Mouse (Mus musculus) liver, embryonic 14.5 days (tissue): ENCODE measurements around the gene Dnajc8. TPM values are rescaled to one million over a fixed set of nuclear protein-coding genes. Genes with fewer than 3 reads are reported as not detected.
A peak's percentile ranks its signal among the peaks of the same experiment; 100 is the strongest.

Source experiments
- ATAC-seq: fragments of 200-750 bp; cut with Nextera tagmentation; 2 replicates; pipeline ENCODE4 v1.8.0; 2017; ENCODE audit warnings: moderate number of reproducible peaks, mild to moderate bottlenecking, moderate library complexity; ENCODE audit not compliant: insufficient read depth
- DNase-seq, 3 experiments: peaks; one replicate each; pipeline ENCODE4 v3.0.0-alpha.2; 2012 to 2013; ENCODE audit warnings: low read depth in 3 of 3, low spot score in 3 of 3
- H3K27ac ChIP-seq: fragments of 300-500 bp; sonication (generic); 2 replicates; pipeline ENCODE4 v1.5.1; 2014; ENCODE audit warnings: moderate library complexity, mild to moderate bottlenecking, control low read depth, inconsistent platforms
- H3K27me3 ChIP-seq: fragments of 300-500 bp; sonication (generic); 2 replicates; pipeline ENCODE4 v1.6.1; 2014; ENCODE audit warnings: mild to moderate bottlenecking, low read length, moderate library complexity; ENCODE audit not compliant: control insufficient read depth, insufficient read depth
- H3K36me3 ChIP-seq: fragments of 300-500 bp; sonication (generic); replicated peaks from 2 replicates; pipeline ENCODE4 v1.6.1; 2014; ENCODE audit warnings: low read depth; ENCODE audit not compliant: control insufficient read depth, insufficient read depth
- H3K4me1 ChIP-seq, 2 experiments: fragments of 200-500 bp in 1 of 2; fragments of 300-500 bp in 1 of 2; sonication (generic) in 1 of 2; replicated peaks; 2 replicates each; pipeline ENCODE4 v1.6.1; 2012 to 2014; ENCODE audit warnings: antibody characterized with exemption in 1 of 2, inconsistent platforms in 1 of 2, low read length in 1 of 2; ENCODE audit not compliant: control insufficient read depth in 2 of 2, insufficient read depth in 2 of 2
- H3K4me2 ChIP-seq: fragments of 300-500 bp; sonication (generic); 2 replicates; pipeline ENCODE4 v1.6.1; 2014; ENCODE audit warnings: low read depth, mild to moderate bottlenecking, control low read depth, moderate library complexity
- H3K4me3 ChIP-seq, 2 experiments: fragments of 200-500 bp in 1 of 2; fragments of 300-500 bp in 1 of 2; sonication (generic) in 1 of 2; 2 replicates each; pipeline ENCODE4 v1.5.1; 2012 to 2014; ENCODE audit warnings: low read depth in 2 of 2, low read length in 2 of 2, mild to moderate bottlenecking in 2 of 2, control low read depth in 1 of 2, inconsistent platforms in 1 of 2, moderate library complexity in 1 of 2; ENCODE audit not compliant: insufficient read depth in 1 of 2
- H3K9ac ChIP-seq: fragments of 300-500 bp; sonication (generic); replicated peaks from 2 replicates; pipeline ENCODE4 v1.6.1; 2014; ENCODE audit warnings: mild to moderate bottlenecking, control low read depth, moderate library complexity
- H3K9me3 ChIP-seq: fragments of 300-500 bp; sonication (generic); 2 replicates; pipeline ENCODE4 v1.6.1; 2016; ENCODE audit warnings: low read length, mixed read lengths; ENCODE audit not compliant: control insufficient read depth
- CTCF ChIP-seq: IDR thresholded peaks from 2 replicates; pipeline ENCODE4 v1.5.1; 2016; ENCODE audit warnings: antibody characterized with exemption, low read depth, control low read depth
- EP300 ChIP-seq: IDR thresholded peaks from 2 replicates; pipeline ENCODE4 v1.6.1; 2016; ENCODE audit warnings: antibody characterized with exemption, low read depth
- WGBS: fragments of 180-500 bp; shearing (Covaris S2); extraction: QIAGEN DNeasy Blood & Tissue Kit; methylation state at CpG from one replicate; pipeline ENCODE4 v1.1.7; 2014; ENCODE audit not compliant: insufficient replicate concordance; 5-methylcytosine and 5-hydroxymethylcytosine counted together
- polyA plus RNA-seq, 2 experiments: library from polyadenylated mRNA; depleted of rRNA in 1 of 2; stranded (reverse) in 1 of 2; unstranded in 1 of 2; fragments of >200 nt; fragmentation: Nextera tagmentation in 1 of 2; extraction: Ambion mirVana in 1 of 2; gene quantifications; 2 replicates each; pipeline versions ENCODE4 v1.2.1 to v1.2.3; 2012 to 2014

Dnajc8 gene
- polyA plus RNA-seq, 2 experiments: 84.2 to 109 TPM

GRCm38 (mm10) chr4:132574809-132575347 is 39.5 kb downstream of the Dnajc8 start:
- WGBS: 56% methylated on average over 1 of the region's 1 CpGs
- Histone ChIP-seq H3K4me1 (0 out of 4 replicates have a peak, but pooled peaks cover 0 to 4% of the 10 kb centered on the region in 2 experiments), H3K27ac (no peak overlapping the region), H3K36me3 (no peaks in the 10 kb centered on the region), H3K4me3 (no peak overlapping the region), H3K9ac (no peak overlapping the region), H3K4me2 (no peak overlapping the region), H3K27me3 (no peaks in the 10 kb centered on the region), H3K9me3 (no peaks in the 10 kb centered on the region)
- no peak for TF ChIP-seq EP300
- no peak for TF ChIP-seq CTCF
- ATAC-seq (no peak), DNase-seq (no peak)

GRCm38 (mm10) chr4:132583781-132584180 is 48.4 kb downstream of the Dnajc8 start:
- Histone ChIP-seq H3K9ac (no peak overlapping the region), H3K9me3 (no peaks in the 10 kb centered on the region), H3K4me1 (no peaks in the 10 kb centered on the region), H3K36me3 (no peaks in the 10 kb centered on the region), H3K4me2 (no peak overlapping the region), H3K27ac (no peak overlapping the region), H3K4me3 (no peak overlapping the region), H3K27me3 (no peaks in the 10 kb centered on the region)
- 47% methylated on average over 3 of the region's 3 CpGs for WGBS
- no peak for TF ChIP-seq EP300
- TF ChIP-seq CTCF: no peak
- no peak for DNase-seq
- no peak for ATAC-seq

GRCm38 (mm10) chr4:132584975-132585374 is 49.6 kb downstream of the Dnajc8 start:
- Histone ChIP-seq H3K9me3 (no peaks in the 10 kb centered on the region), H3K9ac (no peak overlapping the region), H3K27me3 (no peaks in the 10 kb centered on the region), H3K4me2 (no peak overlapping the region), H3K4me3 (no peak overlapping the region), H3K36me3 (no peaks in the 10 kb centered on the region), H3K27ac (no peak overlapping the region), H3K4me1 (no peaks in the 10 kb centered on the region)
- WGBS: 54% methylated on average over 2 of the region's 2 CpGs
- TF ChIP-seq CTCF: no peak
- DNase-seq (no peak), ATAC-seq (no peak)

- Histone ChIP-seq H3K36me3 (no peaks in the 10 kb centered on the region), H3K9me3 (no peaks in the 10 kb centered on the region), H3K9ac (no peak overlapping the region), H3K4me2 (no peak overlapping the region), H3K4me1 (peaks cover 0 to 5% of the 10 kb centered on the region in 2 experiments; a peak in 1 of 4 replicates), H3K27me3 (no peaks in the 10 kb centered on the region), H3K27ac (no peak overlapping the region), H3K4me3 (no peak overlapping the region)
- ATAC-seq (no peak), DNase-seq (no peak)
- WGBS: 80% methylated on average over 4 of the region's 4 CpGs
- no peak for TF ChIP-seq EP300
- TF ChIP-seq CTCF: no peak
These were observed 50.9 kb downstream of the Dnajc8 start for GRCm38 (mm10) chr4:132586282-132586681.

- H3K27ac ChIP-seq: no peak overlapping the region
- TF ChIP-seq CTCF: no peak
- no peak for TF ChIP-seq EP300
- no peak overlapping the region for H3K4me2 ChIP-seq
- 52% methylated on average over 3 of the region's 3 CpGs for WGBS
- H3K4me3 ChIP-seq: no peak overlapping the region
- peak in 1 of 3 experiments; percentile 28 for DNase-seq
- peaks cover 0 to 5% of the 10 kb centered on the region in 2 experiments; a peak in 1 of 4 replicates for H3K4me1 ChIP-seq
- H3K27me3 ChIP-seq: no peaks in the 10 kb centered on the region
- no peaks in the 10 kb centered on the region for H3K36me3 ChIP-seq
- ATAC-seq: no peak
- H3K9ac ChIP-seq: no peak overlapping the region
- H3K9me3 ChIP-seq: no peaks in the 10 kb centered on the region
These were observed 53.2 kb downstream of the Dnajc8 start for GRCm38 (mm10) chr4:132588512-132588911.
